Mouse (Mus musculus): ENCODE results near the gene Gm17019. TPM values are rescaled to one million over a fixed set of nuclear protein-coding genes. Genes with fewer than 3 reads are reported as not detected.

Gene Gm17019
- polyA plus RNA-seq, 1 experiment from 2014 or later, result not detected

Other genes with a start within 250 kb of the Gm17019 start
- 0.22 TPM in 1 of 2 replicates, not detected in the other for gene Gm9758, start 118.1 kb downstream of the Gm17019 start, polyA plus RNA-seq (2014; fragmentation: Nextera tagmentation; extraction: Ambion mirVana)
- not detected in 2 replicates for gene Speer4e, start 94.6 kb downstream of the Gm17019 start, polyA plus RNA-seq (2014; fragmentation: Nextera tagmentation; extraction: Ambion mirVana)
- gene Gm10354, start 54.1 kb downstream of the Gm17019 start, polyA plus RNA-seq (2014; fragmentation: Nextera tagmentation; extraction: Ambion mirVana), result not detected in 2 replicates